In the genomic region with DNA sequence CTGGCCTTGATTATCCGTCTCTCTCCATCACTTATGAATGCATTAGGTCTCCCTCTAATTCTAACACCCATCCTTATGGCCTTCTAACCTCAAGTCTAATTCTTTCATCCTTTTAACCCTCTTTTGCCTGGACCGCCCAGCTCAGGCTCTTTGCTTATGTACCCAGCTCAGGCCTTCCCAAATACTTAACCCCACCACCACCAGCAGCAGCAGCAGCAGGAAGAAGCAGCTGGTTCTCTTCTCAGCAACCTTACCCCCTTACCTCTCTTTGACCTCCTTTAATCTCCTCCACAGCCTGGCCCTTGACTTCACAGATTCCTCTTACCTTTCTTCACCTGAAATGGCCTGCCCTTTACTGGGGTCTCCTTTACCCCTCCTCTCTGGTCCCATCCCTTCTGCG, we compare ENCODE assay signal across 8 mouse cellular contexts.
A peak's percentile ranks its signal among the peaks of the same experiment; 100 is the strongest.
DNase-seq lines count a peak whose midpoint lies in the region; ATAC-seq and TF ChIP-seq lines count a peak whose summit lies in the region.

No protein-coding gene starts in this region.

- no peak for TF ChIP-seq EP300 in stomach, postnatal 0 days (optimal IDR thresholded peaks at IDR 0.05)

- H3K4me2 ChIP-seq in limb, embryonic 15.5 days = peak overlapping the region; percentile 52
- peak overlapping the region; percentile 61 for H3K4me2 ChIP-seq in stomach, postnatal 0 days (replicated peaks; ENCODE audit: low read depth)

- no peak for ATAC-seq in limb, embryonic 15.5 days (ENCODE audit: insufficient number of reproducible peaks, low FRiP score, low TSS enrichment, low read depth)
- ATAC-seq in stomach, postnatal 0 days (ENCODE audit: low FRiP score, low TSS enrichment) = no peak

- no peak for TF ChIP-seq CTCF in stomach, postnatal 0 days (IDR thresholded peaks at IDR 0.05; ENCODE audit: low read depth)

- H3K36me3 ChIP-seq in limb, embryonic 15.5 days = no peaks in the 10 kb centered on the region
- H3K36me3 ChIP-seq in stomach, postnatal 0 days (ENCODE audit: control insufficient read depth, insufficient read depth, low read length) = no peaks in the 10 kb centered on the region

- peak; percentile 20 for DNase-seq in embryo, embryonic 10 days (ENCODE audit: low spot score)
- no peak for DNase-seq in embryo, embryonic 11 days
- DNase-seq in thymus, postnatal 4 days = peak; percentile 16
- no peak for DNase-seq in thymus, postnatal 10 days (ENCODE audit: low spot score in 2 of 2)
- DNase-seq in stomach, postnatal 0 days (ENCODE audit: low spot score) = no peak
- DNase-seq in right cerebral cortex, postnatal 36 days (ENCODE audit: low spot score in 2 of 2) = no peak
- DNase-seq in left cerebral cortex, adult 11 months (ENCODE audit: low spot score) = no peak

- no peak overlapping the region for H3K27ac ChIP-seq in limb, embryonic 15.5 days
- no peak overlapping the region for H3K27ac ChIP-seq in stomach, postnatal 0 days (replicated peaks)

- H3K9ac ChIP-seq in limb, embryonic 15.5 days = no peak overlapping the region
- no peak overlapping the region; the same call in 1 of the 2 replicates for H3K9ac ChIP-seq in stomach, postnatal 0 days (ENCODE audit: low read length)

- peak overlapping the region; percentile 31 for H3K4me3 ChIP-seq in limb, embryonic 15.5 days
- H3K4me3 ChIP-seq in stomach, postnatal 0 days (ENCODE audit: low read depth, low read length) = peak overlapping the region; percentile 37

- H3K9me3 ChIP-seq in limb, embryonic 15.5 days = no peaks in the 10 kb centered on the region
- no peaks in the 10 kb centered on the region for H3K9me3 ChIP-seq in stomach, postnatal 0 days (ENCODE audit: control insufficient read depth, low read length)

- 29% methylated on average over 3 of the region's 3 CpGs for WGBS in limb, embryonic 15.5 days
- 44% methylated on average over 3 of the region's 3 CpGs for WGBS in stomach, postnatal 0 days

- peaks cover 92% of the 10 kb centered on the region for H3K27me3 ChIP-seq in limb, embryonic 15.5 days
- H3K27me3 ChIP-seq in stomach, postnatal 0 days (ENCODE audit: control insufficient read depth, insufficient read depth, low read length) = 0 out of 2 replicates have a peak, but pooled peaks cover 2% of the 10 kb centered on the region

- H3K4me1 ChIP-seq in limb, embryonic 15.5 days = peaks cover 37% of the 10 kb centered on the region
- 0 out of 2 replicates have a peak, but pooled peaks cover 11% of the 10 kb centered on the region for H3K4me1 ChIP-seq in stomach, postnatal 0 days (replicated peaks; ENCODE audit: control insufficient read depth, insufficient read depth)

Comparison
In these comparisons a context has a peak if more than half of its experiments do, and no peak if none do; other contexts are left out.
1. DNase-seq: peak in embryo, embryonic 10 days (single experiment) and thymus, postnatal 4 days (single experiment); none in embryo, embryonic 11 days (single experiment), thymus, postnatal 10 days (0 of 2), stomach, postnatal 0 days (single experiment), right cerebral cortex, postnatal 36 days (0 of 2) and left cerebral cortex, adult 11 months (single experiment).